Mouse (Mus musculus): Measurements from ENCODE around the gene Akap7. TPM values are rescaled to one million over a fixed set of nuclear protein-coding genes. Genes with fewer than 3 reads are reported as not detected.
"Not testable (repeated sequence)": the region's sequence is repeated elsewhere in the genome, so short reads cannot be mapped to it uniquely, and the experiment has no call there.

Akap7 gene
- polyA plus RNA-seq, 1 experiment from 2014 or later, result 33.5 TPM

DNA sequence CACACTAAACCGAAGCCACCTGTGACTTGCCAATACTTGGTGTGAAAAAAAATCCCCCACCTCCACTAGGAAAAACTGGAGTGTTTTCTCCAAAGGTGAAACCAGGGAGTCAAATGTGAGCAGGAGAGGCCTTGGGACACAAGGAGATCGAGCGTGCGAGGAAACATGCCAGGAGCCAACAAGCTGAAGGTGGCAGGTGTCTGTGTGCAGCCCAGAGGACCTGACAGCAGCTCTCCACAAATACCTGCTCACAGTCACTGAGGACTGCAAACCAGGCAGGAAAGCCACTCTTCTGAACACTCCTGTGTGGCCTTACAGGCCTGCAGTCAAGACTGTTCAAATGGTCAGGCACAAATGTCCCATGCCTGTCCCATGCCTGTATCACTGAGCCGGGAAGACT lies 130.4 kb downstream of the Akap7 start:
- Histone ChIP-seq H3K4me3 (no peak overlapping the region), H3K27me3 (no peaks in the 10 kb centered on the region), H3K36me3 (no peaks in the 10 kb centered on the region), H3K4me2 (no peak overlapping the region), H3K4me1 (replicated peaks) (no peaks in the 10 kb centered on the region), H3K27ac (replicated peaks) (no peak overlapping the region), H3K9me3 (no peaks in the 10 kb centered on the region), H3K9ac (no peak overlapping the region)
- WGBS, result 95% methylated on average over 5 of the region's 5 CpGs
- ATAC-seq (ENCODE audit: low read depth), result no peak

- Histone ChIP-seq H3K9ac (no peak overlapping the region), H3K4me2 (no peak overlapping the region), H3K27me3 (no peaks in the 10 kb centered on the region), H3K27ac (replicated peaks) (no peak overlapping the region), H3K9me3 (no peaks in the 10 kb centered on the region), H3K4me1 (replicated peaks) (no peaks in the 10 kb centered on the region), H3K4me3 (no peak overlapping the region), H3K36me3 (no peaks in the 10 kb centered on the region)
- ATAC-seq (ENCODE audit: low read depth), result no peak
- WGBS, result 79% methylated on average over 2 of the region's 2 CpGs
These were observed 132.8 kb downstream of the Akap7 start for GRCm38 (mm10) chr10:25174872-25175271.

DNA sequence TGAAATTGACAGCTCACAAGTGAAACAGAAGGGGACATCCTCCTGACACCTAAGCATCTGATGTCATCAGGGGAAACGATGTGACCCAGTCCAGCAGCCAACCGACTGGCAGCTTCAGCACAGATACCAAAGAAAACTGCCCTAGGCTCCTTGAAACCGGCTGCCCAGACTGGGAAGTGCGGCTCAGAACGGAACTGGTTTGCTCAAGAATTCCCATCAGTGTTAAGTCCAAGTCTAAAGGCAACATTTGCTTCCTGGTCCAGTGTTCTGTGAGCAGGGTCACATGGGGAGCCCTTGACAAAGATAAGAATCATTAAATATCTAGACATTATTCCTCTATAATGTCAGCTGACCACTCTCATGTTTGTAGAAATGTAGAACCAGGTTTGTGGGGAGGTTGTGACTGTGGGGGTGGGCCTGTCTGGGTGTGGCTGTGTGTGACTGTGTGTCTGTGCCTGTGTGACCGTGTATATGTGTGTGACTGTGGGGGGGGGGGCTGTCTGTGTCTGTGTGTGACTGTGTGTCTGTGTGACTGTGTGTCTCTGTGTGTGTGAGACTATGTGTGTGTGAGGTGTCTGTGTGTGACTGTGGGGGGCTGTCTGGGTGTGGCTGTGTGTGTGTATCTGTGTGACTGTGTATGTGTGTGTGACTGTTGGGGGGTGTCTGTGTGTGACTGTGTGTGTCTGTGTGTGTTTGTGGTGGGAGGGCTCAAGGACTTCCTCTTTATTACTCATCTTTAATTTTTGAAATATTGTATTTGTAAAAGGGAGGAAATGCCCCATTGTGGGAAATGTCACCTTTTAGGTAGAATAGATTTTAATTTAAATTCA lies 140.1 kb downstream of the Akap7 start:
- no peak overlapping the region for H3K9ac ChIP-seq
- no peak overlapping the region for H3K27ac ChIP-seq (replicated peaks)
- ATAC-seq (ENCODE audit: low read depth), result no peak
- H3K4me3 ChIP-seq, result no peak overlapping the region
- H3K9me3 ChIP-seq, result no peaks in the 10 kb centered on the region
- no peaks in the 10 kb centered on the region for H3K27me3 ChIP-seq
- WGBS, result 79% methylated on average over 6 of the region's 6 CpGs
- H3K36me3 ChIP-seq, result no peaks in the 10 kb centered on the region
- no peaks in the 10 kb centered on the region; the same call in 1 of the 2 replicates for H3K4me1 ChIP-seq (replicated peaks)
- H3K4me2 ChIP-seq, result no peak overlapping the region

DNA sequence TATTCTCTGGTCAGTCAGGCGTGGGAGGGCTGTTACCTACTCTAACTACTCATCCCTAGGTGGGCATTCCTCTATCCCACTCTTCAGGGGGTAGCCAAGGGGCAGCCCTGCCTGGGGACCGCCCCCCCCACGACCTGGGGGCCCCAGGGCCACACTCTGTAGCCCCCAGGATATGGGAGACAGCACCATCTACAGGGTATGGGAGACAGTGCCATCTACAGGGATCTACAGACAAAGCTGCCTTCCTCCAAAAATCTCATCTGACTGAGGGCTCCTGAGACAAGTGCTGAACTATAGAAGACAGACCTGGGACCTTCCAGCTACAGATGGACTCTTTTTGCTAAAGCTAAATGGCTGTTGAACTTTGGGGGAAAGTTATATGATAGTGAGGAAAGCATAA lies 144.2 kb downstream of the Akap7 start:
- H3K9ac ChIP-seq; H3K4me3 ChIP-seq; H3K36me3 ChIP-seq; H3K27me3 ChIP-seq; H3K4me2 ChIP-seq; H3K9me3 ChIP-seq; H3K27ac ChIP-seq (replicated peaks); H3K4me1 ChIP-seq (replicated peaks); ATAC-seq (ENCODE audit: low read depth): not testable (repeated sequence)
- 17% methylated on average over 3 of the region's 3 CpGs for WGBS

GRCm38 (mm10) chr10:25161701-25162100 lies 146.0 kb downstream of the Akap7 start:
- Histone ChIP-seq H3K4me2 (no peak overlapping the region), H3K27ac (replicated peaks) (no peak overlapping the region), H3K9me3 (no peaks in the 10 kb centered on the region), H3K36me3 (no peaks in the 10 kb centered on the region), H3K27me3 (no peaks in the 10 kb centered on the region), H3K4me1 (replicated peaks) (no peaks in the 10 kb centered on the region), H3K9ac (no peak overlapping the region), H3K4me3 (no peak overlapping the region)
- 94% methylated on average over 2 of the region's 2 CpGs for WGBS
- no peak for ATAC-seq (ENCODE audit: low read depth)

DNA sequence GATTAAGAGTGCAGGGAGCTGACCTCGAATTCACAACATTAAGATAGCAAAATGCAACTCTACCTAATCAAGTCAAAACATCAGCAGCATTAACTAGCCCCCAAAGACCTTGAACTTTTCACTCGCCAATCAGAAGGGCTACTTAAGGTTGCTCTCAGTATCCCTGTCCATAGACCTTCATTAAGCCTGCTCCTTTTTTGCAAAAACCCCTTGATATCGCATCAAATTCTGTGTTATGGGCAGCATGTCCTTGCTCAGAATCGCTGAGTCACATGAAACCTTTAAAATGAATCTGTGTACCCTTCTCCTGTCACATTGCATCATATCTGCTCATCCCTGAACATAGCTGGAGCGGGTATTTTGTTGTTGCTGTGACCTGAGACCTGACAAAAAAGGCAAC lies 149.0 kb downstream of the Akap7 start:
- H3K4me1 ChIP-seq (replicated peaks), result no peaks in the 10 kb centered on the region
- H3K9ac ChIP-seq, result no peak overlapping the region
- no peaks in the 10 kb centered on the region for H3K27me3 ChIP-seq
- H3K9me3 ChIP-seq, result no peaks in the 10 kb centered on the region
- no peak overlapping the region for H3K4me3 ChIP-seq
- WGBS, result 87% methylated on average over 5 of the region's 5 CpGs
- ATAC-seq (ENCODE audit: low read depth), result no peak
- H3K4me2 ChIP-seq, result no peak overlapping the region
- H3K36me3 ChIP-seq, result no peaks in the 10 kb centered on the region
- H3K27ac ChIP-seq (replicated peaks), result no peak overlapping the region

DNA sequence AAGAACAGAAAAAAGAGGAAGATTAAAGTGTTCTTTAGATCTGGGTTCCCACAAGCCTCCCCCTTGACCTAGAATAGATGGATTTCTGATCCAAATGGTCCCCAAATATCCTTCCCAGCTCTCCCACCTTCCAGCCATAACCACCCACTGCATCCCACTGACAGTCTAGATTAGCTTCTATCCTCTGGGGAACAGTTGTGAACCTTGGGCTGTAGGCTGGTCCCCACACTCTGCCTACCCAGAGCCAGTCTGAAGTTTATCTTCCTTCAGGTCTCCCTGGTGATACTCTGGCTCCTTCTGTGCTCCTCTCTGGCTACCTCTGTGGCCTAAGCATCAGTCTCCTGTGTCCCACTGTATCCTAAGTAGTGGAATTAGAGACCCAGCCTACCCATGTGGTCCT lies 150.3 kb downstream of the Akap7 start:
- Histone ChIP-seq H3K9me3 (no peaks in the 10 kb centered on the region), H3K4me1 (replicated peaks) (no peaks in the 10 kb centered on the region), H3K9ac (no peak overlapping the region), H3K27ac (replicated peaks) (no peak overlapping the region), H3K4me3 (no peak overlapping the region), H3K27me3 (no peaks in the 10 kb centered on the region), H3K4me2 (no peak overlapping the region), H3K36me3 (no peaks in the 10 kb centered on the region)
- no peak for ATAC-seq (ENCODE audit: low read depth)

DNA sequence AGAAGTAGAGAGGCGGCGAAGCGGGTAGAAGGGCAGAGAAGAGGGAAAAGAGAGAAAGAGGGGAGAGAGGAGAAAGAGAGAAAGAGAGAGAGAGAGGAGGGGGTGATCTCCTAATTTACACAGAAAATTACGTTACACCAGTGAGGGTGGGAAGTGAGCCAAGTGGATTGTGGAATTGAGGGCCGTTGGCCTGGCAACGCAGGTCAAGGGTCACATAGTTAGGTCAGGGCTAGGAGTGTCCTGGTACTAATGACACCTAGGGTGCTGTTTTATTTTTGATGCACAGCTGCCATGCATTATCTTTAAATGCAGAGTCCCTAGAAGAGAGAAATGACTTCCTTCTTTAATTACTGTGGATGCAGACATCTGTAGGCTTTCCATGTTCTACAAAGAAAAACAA lies 153.4 kb downstream of the Akap7 start:
- no peak for ATAC-seq (ENCODE audit: low read depth)
- Histone ChIP-seq H3K36me3 (no peaks in the 10 kb centered on the region), H3K4me1 (replicated peaks) (no peaks in the 10 kb centered on the region), H3K27ac (replicated peaks) (no peak overlapping the region), H3K27me3 (no peaks in the 10 kb centered on the region), H3K4me2 (no peak overlapping the region), H3K9me3 (no peaks in the 10 kb centered on the region), H3K9ac (no peak overlapping the region), H3K4me3 (no peak overlapping the region)
- 69% methylated on average over 6 of the region's 6 CpGs for whole genome bisulfite sequencing

DNA sequence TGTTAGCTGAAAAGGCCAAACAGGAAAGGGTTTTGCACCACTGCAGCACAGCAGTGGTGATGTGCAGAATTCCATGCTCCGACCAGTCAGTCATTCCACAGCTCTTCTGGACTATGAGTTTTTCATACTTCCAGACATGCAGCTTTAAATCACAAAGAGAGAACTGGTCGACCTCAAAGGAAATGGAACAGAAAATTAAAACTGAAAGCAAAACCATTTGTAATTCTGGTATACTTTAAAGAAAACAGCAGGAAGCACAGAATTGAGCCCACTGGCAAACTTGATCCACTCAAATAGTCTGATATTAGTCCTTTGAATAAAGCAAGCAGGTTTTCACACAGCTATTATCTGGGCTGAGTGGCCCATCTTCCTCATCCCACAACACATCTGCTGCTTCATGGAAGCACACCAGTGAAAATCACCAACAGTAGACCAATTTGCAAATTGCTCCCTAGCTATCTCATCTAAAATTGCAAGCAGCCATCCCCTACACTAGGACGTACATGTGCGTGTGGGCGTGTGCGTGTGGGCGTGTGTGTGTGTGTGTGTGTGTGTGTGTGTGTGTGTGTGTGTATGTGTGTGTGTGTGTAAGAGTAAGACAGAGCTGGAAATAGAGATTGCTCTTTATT lies 156.4 kb downstream of the Akap7 start:
- WGBS, result 89% methylated on average over 7 of the region's 7 CpGs
- Histone ChIP-seq H3K4me3 (no peak overlapping the region), H3K27ac (replicated peaks) (no peak overlapping the region), H3K9me3 (no peaks in the 10 kb centered on the region), H3K27me3 (no peaks in the 10 kb centered on the region), H3K4me1 (replicated peaks) (no peaks in the 10 kb centered on the region), H3K4me2 (no peak overlapping the region), H3K36me3 (no peaks in the 10 kb centered on the region), H3K9ac (no peak overlapping the region)
- no peak; the same call in 1 of the 2 replicates for ATAC-seq (ENCODE audit: low read depth)

GRCm38 (mm10) chr10:25145851-25146250 lies 161.8 kb downstream of the Akap7 start:
- Histone ChIP-seq H3K4me3 (no peak overlapping the region), H3K4me1 (replicated peaks) (peaks cover 3% of the 10 kb centered on the region; the same call in 1 of the 2 replicates), H3K36me3 (no peaks in the 10 kb centered on the region), H3K4me2 (peak overlapping the region; percentile 5; the same call in 1 of the 2 replicates), H3K9me3 (no peaks in the 10 kb centered on the region), H3K9ac (peak overlapping the region; percentile 9; the same call in 1 of the 2 replicates), H3K27me3 (no peaks in the 10 kb centered on the region), H3K27ac (replicated peaks) (0 out of 2 replicates have a peak overlapping the region, but pooled peaks have one; percentile 33)
- WGBS, result 74% methylated on average over 12 of the region's 12 CpGs
- ATAC-seq (ENCODE audit: low read depth), result peak; percentile 32; the same call in 1 of the 2 replicates

- H3K4me3 ChIP-seq, result no peak overlapping the region
- no peaks in the 10 kb centered on the region for H3K9me3 ChIP-seq
- H3K9ac ChIP-seq, result no peak overlapping the region
- peak overlapping the region; percentile 5; the same call in 1 of the 2 replicates for H3K4me2 ChIP-seq
- H3K27ac ChIP-seq (replicated peaks), result no peak overlapping the region
- peak; percentile 80; the same call in 1 of the 2 replicates for ATAC-seq (ENCODE audit: low read depth)
- whole genome bisulfite sequencing, result 70% methylated on average over 18 of the region's 18 CpGs
- H3K4me1 ChIP-seq (replicated peaks), result peaks cover 9% of the 10 kb centered on the region; the same call in 1 of the 2 replicates
- H3K27me3 ChIP-seq, result no peaks in the 10 kb centered on the region
- no peaks in the 10 kb centered on the region for H3K36me3 ChIP-seq
These were observed 162.6 kb downstream of the Akap7 start for GRCm38 (mm10) chr10:25144787-25145761.

- H3K4me2 ChIP-seq, result no peak overlapping the region
- H3K36me3 ChIP-seq, result no peaks in the 10 kb centered on the region
- no peak for ATAC-seq (ENCODE audit: low read depth)
- H3K9ac ChIP-seq, result no peak overlapping the region
- H3K4me1 ChIP-seq (replicated peaks), result peaks cover 9% of the 10 kb centered on the region; the same call in 1 of the 2 replicates
- WGBS, result 97% methylated on average over 1 of the region's 1 CpGs
- H3K27me3 ChIP-seq, result no peaks in the 10 kb centered on the region
- H3K9me3 ChIP-seq, result peaks cover 10% of the 10 kb centered on the region
- H3K4me3 ChIP-seq, result no peak overlapping the region
- H3K27ac ChIP-seq (replicated peaks), result no peak overlapping the region
These were observed 165.9 kb downstream of the Akap7 start for GRCm38 (mm10) chr10:25141781-25142180.

Measured in neural tube, embryonic 13.5 days (tissue).